Mouse (Mus musculus) CH12.LX (cell line): ENCODE measurements around the gene Wnt7a. TPM values are rescaled to one million over a fixed set of nuclear protein-coding genes. Genes with fewer than 3 reads are reported as not detected.

Experiments
- DNase-seq: peaks from one replicate; pipeline ENCODE4 v3.0.0-alpha.2; 2013; ENCODE audit errors: extremely low read depth
- H3K27ac ChIP-seq: 2 replicates; pipeline ENCODE4 v1.5.1; 2012; ENCODE audit warnings: low read depth, mild to moderate bottlenecking, control low read depth, moderate library complexity; ENCODE audit not compliant: insufficient read depth
- H3K27me3 ChIP-seq: replicated peaks from 2 replicates; pipeline ENCODE3; 2012; ENCODE audit warnings: inconsistent platforms
- H3K36me3 ChIP-seq, 2 experiments: replicated peaks in 1 of 2; 2 replicates each; pipeline versions ENCODE3 to v1.6.1; 2012; ENCODE audit warnings: inconsistent platforms in 1 of 2, low read length in 1 of 2, mild to moderate bottlenecking in 1 of 2, mixed read lengths in 1 of 2, moderate library complexity in 1 of 2; ENCODE audit not compliant: control insufficient read depth in 1 of 2, insufficient read depth in 1 of 2
- H3K4me1 ChIP-seq, 2 experiments: 2 replicates each; pipeline ENCODE4 v1.6.1; 2012; ENCODE audit warnings: inconsistent platforms in 1 of 2, moderate library complexity in 1 of 2; ENCODE audit not compliant: insufficient read depth in 2 of 2, control insufficient read depth in 1 of 2
- H3K4me2 ChIP-seq: 2 replicates; pipeline ENCODE4 v1.6.1; 2012; ENCODE audit warnings: low read depth, mild to moderate bottlenecking, control low read depth; ENCODE audit not compliant: poor library complexity, insufficient read depth, severe bottlenecking
- H3K4me3 ChIP-seq, 3 experiments: fragments of 150-350 bp in 1 of 3; sonication (generic) in 1 of 3; replicated peaks in 1 of 3; 2 replicates each; pipeline versions ENCODE3 to v1.5.1; 2011 to 2012; ENCODE audit warnings: low read depth in 2 of 3, low read length in 2 of 3, mild to moderate bottlenecking in 2 of 3, moderate library complexity in 2 of 3, control low read depth in 1 of 3, improper control_type of control experiment in 1 of 3, inconsistent platforms in 1 of 3, mixed read lengths in 1 of 3; ENCODE audit not compliant: poor library complexity in 1 of 3
- H3K79me2 ChIP-seq: replicated peaks from 2 replicates; pipeline ENCODE4 v1.6.1; 2012; ENCODE audit warnings: mild to moderate bottlenecking, moderate library complexity; ENCODE audit not compliant: control insufficient read depth, poor library complexity, insufficient read depth, severe bottlenecking; ENCODE audit errors: extremely low read depth
- H3K9ac ChIP-seq: 2 replicates; pipeline ENCODE4 v1.6.1; 2012; ENCODE audit warnings: low read depth, mild to moderate bottlenecking, control low read depth, moderate library complexity; ENCODE audit not compliant: insufficient read depth
- H3K9me3 ChIP-seq: replicated peaks from 2 replicates; pipeline ENCODE3; 2012; ENCODE audit warnings: low read length, inconsistent platforms, mixed read lengths
- BHLHE40 ChIP-seq: IDR thresholded peaks from 2 replicates; pipeline ENCODE4 v1.6.1; 2011; ENCODE audit warnings: mild to moderate bottlenecking, low read depth, low read length, improper control_type of control experiment
- E2F4 ChIP-seq: IDR thresholded peaks from 2 replicates; pipeline ENCODE4 v1.6.1; 2011; ENCODE audit warnings: low read depth, low read length, improper control_type of control experiment; ENCODE audit not compliant: insufficient replicate concordance
- ELF1 ChIP-seq: IDR thresholded peaks from 2 replicates; pipeline ENCODE4 v1.6.1; 2014; ENCODE audit warnings: low read depth, mild to moderate bottlenecking, inconsistent platforms, low read length, improper control_type of control experiment
- EP300 ChIP-seq: IDR thresholded peaks from 2 replicates; pipeline ENCODE4 v1.6.1; 2011; ENCODE audit warnings: low read length, improper control_type of control experiment
- ETS1 ChIP-seq: conservative IDR thresholded peaks from 2 replicates; pipeline ENCODE4 v1.6.1; 2012; ENCODE audit warnings: low read depth, mild to moderate bottlenecking, inconsistent platforms, low read length, improper control_type of control experiment, moderate library complexity
- GABPA ChIP-seq: IDR thresholded peaks from 2 replicates; pipeline ENCODE4 v1.6.1; 2012; ENCODE audit warnings: low read depth, low read length, improper control_type of control experiment, inconsistent platforms; ENCODE audit not compliant: insufficient replicate concordance
- HCFC1 ChIP-seq: IDR thresholded peaks from 2 replicates; pipeline ENCODE4 v1.6.1; 2012; ENCODE audit warnings: low read depth, mild to moderate bottlenecking, inconsistent platforms, low read length, improper control_type of control experiment
- JUN ChIP-seq: IDR thresholded peaks from 2 replicates; pipeline ENCODE4 v1.6.1; 2011; ENCODE audit warnings: low read depth, mild to moderate bottlenecking, low read length, improper control_type of control experiment, moderate library complexity; ENCODE audit not compliant: insufficient read depth
- MAZ ChIP-seq: IDR thresholded peaks from 2 replicates; pipeline ENCODE4 v1.6.1; 2012; ENCODE audit warnings: low read depth, mild to moderate bottlenecking, inconsistent platforms, low read length, improper control_type of control experiment, moderate library complexity
- MXI1 ChIP-seq: IDR thresholded peaks from 2 replicates; pipeline ENCODE4 v1.6.1; 2011; ENCODE audit warnings: mild to moderate bottlenecking, low read depth, low read length, improper control_type of control experiment
- MYC ChIP-seq: IDR thresholded peaks from 2 replicates; pipeline ENCODE4 v1.6.1; 2011; ENCODE audit warnings: low read depth, mild to moderate bottlenecking, improper control_type of control experiment, low read length
- NRF1 ChIP-seq: IDR thresholded peaks from 2 replicates; pipeline ENCODE4 v1.6.1; 2014; ENCODE audit warnings: low read depth, mild to moderate bottlenecking, inconsistent platforms, low read length, improper control_type of control experiment, moderate library complexity
- POLR2A ChIP-seq: IDR thresholded peaks from 2 replicates; pipeline ENCODE4 v1.6.1; 2011; ENCODE audit warnings: low read depth, mild to moderate bottlenecking, improper control_type of control experiment, low read length
- RCOR1 ChIP-seq: conservative IDR thresholded peaks from 2 replicates; pipeline ENCODE4 v1.6.1; 2012; ENCODE audit warnings: low read depth, mild to moderate bottlenecking, inconsistent platforms, low read length, improper control_type of control experiment
- SIN3A ChIP-seq: IDR thresholded peaks from 2 replicates; pipeline ENCODE4 v1.6.1; 2012; ENCODE audit warnings: low read length, improper control_type of control experiment, inconsistent platforms
- TBP ChIP-seq: conservative IDR thresholded peaks from 2 replicates; pipeline ENCODE4 v1.6.1; 2011; ENCODE audit warnings: low read depth, low read length, improper control_type of control experiment
- TCF12 ChIP-seq: IDR thresholded peaks from 2 replicates; pipeline ENCODE4 v1.6.1; 2014; ENCODE audit warnings: low read depth, mild to moderate bottlenecking, inconsistent platforms, low read length, improper control_type of control experiment
- UBTF ChIP-seq: IDR thresholded peaks from 2 replicates; pipeline ENCODE4 v1.6.1; 2012; ENCODE audit warnings: low read depth, mild to moderate bottlenecking, inconsistent platforms, low read length, improper control_type of control experiment, moderate library complexity
- USF1 ChIP-seq: IDR thresholded peaks from 2 replicates; pipeline ENCODE4 v1.6.1; 2014; ENCODE audit warnings: low read depth, mild to moderate bottlenecking, inconsistent platforms, low read length, improper control_type of control experiment
- ZKSCAN1 ChIP-seq: IDR thresholded peaks from 2 replicates; pipeline ENCODE4 v1.6.1; 2012; ENCODE audit warnings: low read depth, inconsistent platforms, low read length, improper control_type of control experiment, borderline replicate concordance
- ZMIZ1 ChIP-seq: IDR thresholded peaks from 2 replicates; pipeline ENCODE4 v1.6.1; 2012; ENCODE audit warnings: low read depth, mild to moderate bottlenecking, inconsistent platforms, low read length, improper control_type of control experiment
- dilution Hi-C: fragments of 300-500 bp; cut with MboI; formaldehyde crosslinking; loops from 2 replicates; pipeline ENCODE4 v1.14.3; 2020; ENCODE audit warnings: low sequenced_read_pairs; ENCODE audit not compliant: extremely low pct_unique_long_range_greater_than_20kb, extremely low pct_ligation_motif_present
- in situ Hi-C: fragments of 300-500 bp; cut with MboI; formaldehyde crosslinking; loops from 3 replicates; pipeline ENCODE4 v1.14.3; 2019; ENCODE audit warnings: low sequenced_read_pairs, low pct_ligation_motif_present, low pct_unique_long_range_greater_than_20kb, mixed read lengths
- polyA plus RNA-seq: library from polyadenylated mRNA; unstranded; fragments of >175 nt; gene quantifications from 2 replicates; pipeline ENCODE4 v1.2.1, GENCODE M21; 2012; ENCODE audit warnings: low read depth; ENCODE audit not compliant: insufficient read length
- total RNA-seq, 2 experiments: library from RNA; depleted of rRNA; stranded (reverse); fragments of 300-350 nt in 1 of 2; fragments of >200 nt in 1 of 2; gene quantifications; 2 replicates each; pipeline ENCODE4 v1.2.3; 2012 to 2014

Gene Wnt7a
- total and polyA plus RNA-seq, 3 experiments, result not detected

GRCm38 (mm10) chr6:91400514-91400913, 10.6 kb downstream of the Wnt7a start:
- no peak overlapping the region for H3K9ac ChIP-seq
- peaks cover 91% of the 10 kb centered on the region for H3K27me3 ChIP-seq
- in situ Hi-C loops, result loop anchor here (10.0 to 25.0 kb wide), 2 partner anchors 116 to 238 kb away; partner anchors contain the start of gene Hdac11
- no peak for DNase-seq
- H3K4me3 ChIP-seq, result no peak overlapping the region
- no peak overlapping the region for H3K27ac ChIP-seq
- no peaks in the 10 kb centered on the region for H3K9me3 ChIP-seq
- H3K79me2 ChIP-seq, result no peaks in the 10 kb centered on the region
- H3K4me2 ChIP-seq, result no peak overlapping the region
- H3K36me3 ChIP-seq, result no peaks in the 10 kb centered on the region
- TF ChIP-seq POLR2A, result no peak
- no peak for TF ChIP-seq NRF1
- TF ChIP-seq BHLHE40, result no peak
- no peak for TF ChIP-seq EP300
- TF ChIP-seq USF1, result no peak
- TF ChIP-seq SIN3A, result no peak
- no peak for TF ChIP-seq JUN
- TF ChIP-seq GABPA, result no peak
- TF ChIP-seq E2F4, result no peak
- no peak for TF ChIP-seq ELF1
- no peak for TF ChIP-seq HCFC1
- no peak for TF ChIP-seq RCOR1
- no peak for TF ChIP-seq ZKSCAN1
- TF ChIP-seq ZMIZ1, result no peak
- no peak for TF ChIP-seq UBTF
- TF ChIP-seq ETS1, result no peak
- H3K4me1 ChIP-seq, result no peaks in the 10 kb centered on the region; a peak in 1 of 4 replicates
- dilution Hi-C loops, result no loop called here

- Histone ChIP-seq H3K27ac (no peak overlapping the region), H3K9me3 (no peaks in the 10 kb centered on the region), H3K4me3 (no peak overlapping the region), H3K27me3 (peaks cover 86% of the 10 kb centered on the region), H3K36me3 (no peaks in the 10 kb centered on the region), H3K4me2 (no peak overlapping the region), H3K4me1 (no peaks in the 10 kb centered on the region), H3K9ac (no peak overlapping the region), H3K79me2 (no peaks in the 10 kb centered on the region)
- TF ChIP-seq GABPA, result no peak
- TF ChIP-seq ZMIZ1, result no peak
- TF ChIP-seq MYC, result no peak
- no peak for TF ChIP-seq HCFC1
- no peak for TF ChIP-seq JUN
- TF ChIP-seq BHLHE40, result no peak
- no peak for TF ChIP-seq TBP
- no peak for TF ChIP-seq USF1
- TF ChIP-seq ZKSCAN1, result no peak
- no peak for TF ChIP-seq TCF12
- no peak for TF ChIP-seq EP300
- TF ChIP-seq MAZ, result no peak
- TF ChIP-seq MXI1, result no peak
- DNase-seq, result no peak
- dilution Hi-C loops, result no loop called here
- in situ Hi-C loops, result no loop called here
Observed at GRCm38 (mm10) chr6:91392475-91393174, 18.5 kb downstream of the Wnt7a start.
